Mouse (Mus musculus): ENCODE data around the gene Ankrd31. TPM values are rescaled to one million over a fixed set of nuclear protein-coding genes. Genes with fewer than 3 reads are reported as not detected.
"Not testable (repeated sequence)": the region's sequence is repeated elsewhere in the genome, so short reads cannot be mapped to it uniquely, and the experiment has no call there.

Gene Ankrd31
- total RNA-seq, 4 experiments from 2014 or later = 0.37 to 1.0 (median 0.42) TPM

DNA sequence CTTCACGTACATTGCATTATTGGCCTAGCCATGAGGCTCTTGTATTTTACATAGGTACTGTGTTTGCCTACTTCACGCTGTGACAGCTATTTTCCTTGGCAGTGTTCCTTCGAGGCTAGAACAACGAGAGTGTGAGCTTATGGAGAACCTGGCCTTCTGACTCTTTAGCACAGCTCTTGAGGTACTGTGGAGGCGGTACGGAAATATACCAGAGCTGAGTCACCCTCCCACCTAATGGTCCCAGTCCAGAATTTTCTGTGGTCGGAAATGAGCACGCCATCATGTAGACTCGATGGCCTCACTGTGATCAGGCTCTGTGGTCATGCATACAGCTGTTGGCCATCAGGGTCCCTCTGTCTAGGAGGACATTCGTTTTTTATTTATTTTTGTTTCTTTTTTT is 191.6 kb downstream of the Ankrd31 start:
- DNase-seq (ENCODE audit: low spot score in 2 of 2) = no peak

DNA sequence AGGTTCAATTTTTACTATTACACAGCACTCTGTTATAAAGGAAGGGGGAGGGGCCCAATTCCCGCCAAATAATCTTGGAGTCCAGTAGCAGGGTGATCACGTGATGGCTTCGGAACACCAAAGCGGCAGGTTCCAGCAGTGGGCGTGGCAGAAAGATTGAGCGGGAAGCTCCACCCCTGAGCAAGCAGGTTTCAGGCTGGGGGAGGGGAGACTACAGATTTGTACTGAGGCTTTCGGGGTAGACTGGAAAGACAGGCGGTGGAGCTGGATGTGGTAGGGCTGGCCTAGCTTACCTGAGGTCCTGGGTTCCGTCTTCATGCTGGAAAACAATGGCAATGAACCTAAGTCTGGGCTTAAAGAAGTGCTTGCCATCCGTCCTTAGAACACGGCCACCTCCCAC is 193.4 kb downstream of the Ankrd31 start:
- not testable (repeated sequence) for DNase-seq (ENCODE audit: low spot score in 2 of 2)

DNA sequence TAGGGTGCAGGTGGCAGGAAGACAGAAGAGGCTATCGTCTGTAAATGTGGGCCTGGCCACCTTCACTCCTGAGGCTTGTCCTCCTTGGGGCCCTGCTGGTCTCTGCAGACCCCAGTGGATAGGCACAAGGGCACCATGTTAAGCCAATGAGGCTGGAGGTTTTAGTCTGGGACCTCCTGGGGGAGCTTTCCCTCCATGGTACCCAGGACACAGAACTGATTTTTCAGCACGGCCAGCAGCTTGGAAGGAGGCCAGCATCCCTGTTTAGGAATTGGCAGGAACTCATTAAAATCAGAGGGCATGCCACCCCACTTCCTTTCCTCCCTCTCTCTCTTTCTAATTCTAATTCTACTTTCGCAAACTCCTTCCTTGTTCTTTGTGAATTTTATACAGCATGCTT is 195.5 kb downstream of the Ankrd31 start:
- peak; percentile 55 to 59 for DNase-seq (ENCODE audit: low spot score in 2 of 2)

DNA sequence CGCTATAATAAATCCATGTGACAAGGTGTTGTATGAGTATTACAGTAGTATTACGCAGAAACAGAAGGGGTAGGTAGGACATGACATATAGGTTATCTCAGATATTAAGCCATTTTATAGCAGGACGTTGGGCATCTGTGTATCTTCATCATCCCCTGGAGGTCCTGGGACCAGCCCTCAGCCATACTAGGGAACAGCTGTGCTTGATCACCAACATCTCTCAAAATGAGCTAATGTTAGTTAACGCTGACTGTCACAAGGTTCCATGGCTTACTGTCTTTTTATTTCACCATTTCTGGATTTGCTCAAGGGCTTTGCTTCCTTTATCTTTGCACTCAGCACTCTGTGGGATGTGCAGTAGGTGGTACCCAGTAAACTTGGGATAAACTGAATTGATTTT is 197.7 kb downstream of the Ankrd31 start:
- no peak for DNase-seq (ENCODE audit: low spot score in 2 of 2)

DNA sequence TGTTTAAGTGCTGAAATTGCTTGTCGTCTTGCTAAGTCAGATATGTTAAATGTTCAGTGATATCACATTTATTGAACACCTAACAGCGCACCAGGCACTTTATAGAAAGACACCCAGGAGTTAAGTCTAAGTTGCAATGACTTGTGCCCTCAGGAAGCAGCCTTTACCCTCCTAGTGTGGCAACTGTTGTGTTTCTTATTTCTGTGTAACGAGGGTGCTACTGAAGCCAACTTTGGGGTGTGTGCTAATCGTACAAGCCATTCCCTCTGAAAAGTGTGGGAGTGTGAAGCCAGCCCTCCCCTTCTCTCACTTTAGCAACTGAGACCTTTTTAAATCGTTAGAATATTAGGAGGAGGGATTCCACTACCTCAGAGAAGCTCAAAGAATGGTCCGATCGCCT is 199.7 kb downstream of the Ankrd31 start:
- no peak for DNase-seq (ENCODE audit: low spot score in 2 of 2)

GRCm38 (mm10) chr13:96951880-96952279 is 203.8 kb downstream of the Ankrd31 start:
- no peak for DNase-seq (ENCODE audit: low spot score in 2 of 2)

GRCm38 (mm10) chr13:96956466-96956865 is 208.4 kb downstream of the Ankrd31 start:
- no peak for DNase-seq (ENCODE audit: low spot score in 2 of 2)

Other genes starting within 250 kb of the Ankrd31 start
- 10 to 100 TPM; 12.3 to 15.6 (median 12.7) TPM for gene Polk, start 205.7 kb upstream of the Ankrd31 start, total RNA-seq (2022)
- 10 to 100 TPM; 62.5 to 83.2 (median 74.4) TPM for gene Col4a3bp, start 205.7 kb upstream of the Ankrd31 start, total RNA-seq (2022)
- gene Hmgcr, start 77.3 kb upstream of the Ankrd31 start, total RNA-seq (2022) = 100 to 1,000 TPM; 120 to 159 (median 138) TPM
- gene Gcnt4, start 176.4 kb downstream of the Ankrd31 start, total RNA-seq (2022) = 1 to 10 TPM; 3.8 to 4.3 (median 4.0) TPM